Mouse (Mus musculus): ENCODE data around the gene Hoxb13. TPM values are rescaled to one million over a fixed set of nuclear protein-coding genes. Genes with fewer than 3 reads are reported as not detected.

Hoxb13 gene
- polyA plus RNA-seq, 1 experiment from 2014 or later: not detected

DNA sequence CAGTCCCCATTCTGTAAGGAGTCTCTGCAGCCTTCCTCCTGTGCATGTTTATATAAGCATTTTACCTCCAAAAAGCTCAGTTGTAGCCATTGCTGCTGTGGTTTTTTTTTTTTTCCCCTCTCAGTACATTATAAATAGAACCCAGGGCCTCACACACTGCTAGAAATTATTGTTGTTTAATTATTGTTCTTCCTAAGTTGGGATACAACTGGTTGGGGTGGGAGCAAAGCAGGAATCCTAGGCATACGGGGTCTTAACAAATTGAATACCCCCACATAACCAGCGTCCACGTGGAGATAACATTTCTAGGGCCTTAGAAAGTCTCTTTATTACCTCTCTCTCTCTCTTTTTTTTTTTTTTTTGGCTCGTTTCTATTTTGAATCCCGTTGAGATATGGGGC is 3.0 kb upstream of the Hoxb13 start:
- Histone ChIP-seq H3K9me3 (ENCODE audit: control insufficient read depth, low read length) (no peaks in the 10 kb centered on the region), H3K4me2 (ENCODE audit: low read length) (no peak overlapping the region), H3K4me3 (ENCODE audit: control insufficient read depth in 1 of 2, insufficient read depth in 1 of 2, low read depth in 1 of 2, low read length in 2 of 2) (no peak overlapping the region), H3K27ac (replicated peaks in 1 of 2; ENCODE audit: control insufficient read depth in 1 of 2, insufficient read depth in 1 of 2, low read depth in 2 of 2, low read length in 2 of 2) (no peak overlapping the region), H3K9ac (ENCODE audit: low read length) (no peak overlapping the region), H3K27me3 (ENCODE audit: control insufficient read depth, insufficient read depth, low read length) (peaks cover 99% of the 10 kb centered on the region), H3K36me3 (ENCODE audit: control insufficient read depth, insufficient read depth, low read length) (no peaks in the 10 kb centered on the region), H3K4me1 (ENCODE audit: control insufficient read depth in 2 of 2, insufficient read depth in 2 of 2, low read length in 2 of 2) (peaks cover 0 to 6% of the 10 kb centered on the region in 2 experiments; a peak in 1 of 4 replicates)
- 5% methylated on average over 5 of the region's 5 CpGs for WGBS
- ATAC-seq (ENCODE audit: insufficient number of reproducible peaks, insufficient read depth, low FRiP score, low read depth): no peak

DNA sequence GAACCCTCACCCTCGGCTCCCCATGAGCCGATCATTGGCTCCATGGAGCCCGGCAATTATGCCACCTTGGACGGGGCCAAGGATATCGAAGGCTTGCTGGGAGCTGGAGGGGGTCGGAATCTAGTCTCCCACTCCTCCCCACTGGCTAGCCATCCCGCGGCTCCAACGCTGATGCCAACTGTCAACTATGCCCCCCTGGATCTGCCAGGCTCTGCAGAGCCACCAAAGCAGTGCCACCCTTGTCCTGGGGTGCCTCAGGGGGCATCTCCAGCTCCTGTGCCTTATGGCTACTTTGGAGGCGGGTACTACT is 240 bp downstream of the Hoxb13 start:
- no peak for ATAC-seq (ENCODE audit: insufficient number of reproducible peaks, insufficient read depth, low FRiP score, low read depth)
- Histone ChIP-seq H3K9me3 (ENCODE audit: control insufficient read depth, low read length) (no peaks in the 10 kb centered on the region), H3K27me3 (ENCODE audit: control insufficient read depth, insufficient read depth, low read length) (peaks cover 99% of the 10 kb centered on the region), H3K4me2 (ENCODE audit: low read length) (peak overlapping the region; percentile 23), H3K9ac (ENCODE audit: low read length) (no peak overlapping the region), H3K27ac (replicated peaks in 1 of 2; ENCODE audit: control insufficient read depth in 1 of 2, insufficient read depth in 1 of 2, low read depth in 2 of 2, low read length in 2 of 2) (no peak overlapping the region), H3K4me3 (ENCODE audit: control insufficient read depth in 1 of 2, insufficient read depth in 1 of 2, low read depth in 1 of 2, low read length in 2 of 2) (peak overlapping the region in 1 of 2 experiments; percentile 9; a peak in 1 of 4 replicates), H3K4me1 (ENCODE audit: control insufficient read depth in 2 of 2, insufficient read depth in 2 of 2, low read length in 2 of 2) (peaks cover 0 to 6% of the 10 kb centered on the region in 2 experiments; a peak in 1 of 4 replicates), H3K36me3 (ENCODE audit: control insufficient read depth, insufficient read depth, low read length) (no peaks in the 10 kb centered on the region)
- 0% methylated on average over 10 of the region's 10 CpGs for WGBS

DNA sequence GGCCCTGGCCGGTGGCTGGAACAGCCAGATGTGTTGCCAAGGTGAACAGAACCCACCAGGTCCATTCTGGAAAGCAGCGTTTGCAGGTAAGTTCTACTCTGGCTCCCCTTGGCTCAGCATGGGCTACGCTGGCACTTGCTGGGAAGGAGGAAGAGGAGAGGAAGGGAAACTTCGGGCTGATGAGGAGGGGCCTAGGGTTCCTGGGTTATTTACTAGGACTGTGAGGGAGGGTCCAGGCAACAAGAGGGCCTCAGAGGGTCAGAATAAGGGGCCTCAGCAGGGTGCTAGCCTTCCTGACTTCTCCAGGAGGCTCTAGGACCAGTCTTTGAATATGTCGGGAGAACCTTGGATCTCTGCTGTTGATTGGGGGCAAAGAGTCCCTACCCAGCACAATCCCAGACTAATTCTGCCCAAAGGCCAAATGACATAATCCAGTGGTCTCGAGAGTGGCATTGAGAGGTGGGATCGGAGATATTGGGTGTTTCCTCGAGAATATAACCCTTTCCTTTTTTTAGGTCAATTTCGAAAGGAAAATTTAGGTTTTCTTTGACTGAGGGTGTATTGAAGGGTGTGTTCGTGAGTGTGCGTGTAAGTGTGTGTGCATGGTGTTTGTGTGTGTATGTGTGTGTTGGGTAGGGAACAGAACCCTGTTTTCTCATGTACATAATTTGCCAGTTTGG is 985 bp downstream of the Hoxb13 start:
- peaks cover 100% of the 10 kb centered on the region for H3K27me3 ChIP-seq (ENCODE audit: control insufficient read depth, insufficient read depth, low read length)
- H3K36me3 ChIP-seq (ENCODE audit: control insufficient read depth, insufficient read depth, low read length): no peaks in the 10 kb centered on the region
- H3K9me3 ChIP-seq (ENCODE audit: control insufficient read depth, low read length): no peaks in the 10 kb centered on the region
- no peak for ATAC-seq (ENCODE audit: insufficient number of reproducible peaks, insufficient read depth, low FRiP score, low read depth)
- no peak overlapping the region for H3K4me2 ChIP-seq (ENCODE audit: low read length)
- H3K27ac ChIP-seq (replicated peaks in 1 of 2; ENCODE audit: control insufficient read depth in 1 of 2, insufficient read depth in 1 of 2, low read depth in 2 of 2, low read length in 2 of 2): no peak overlapping the region
- H3K4me3 ChIP-seq (ENCODE audit: control insufficient read depth in 1 of 2, insufficient read depth in 1 of 2, low read depth in 1 of 2, low read length in 2 of 2): no peak overlapping the region
- no peak overlapping the region for H3K9ac ChIP-seq (ENCODE audit: low read length)
- 6% methylated on average over 11 of the region's 11 CpGs for WGBS
- H3K4me1 ChIP-seq (ENCODE audit: control insufficient read depth in 2 of 2, insufficient read depth in 2 of 2, low read length in 2 of 2): peaks cover 0 to 6% of the 10 kb centered on the region in 2 experiments; a peak in 1 of 4 replicates

DNA sequence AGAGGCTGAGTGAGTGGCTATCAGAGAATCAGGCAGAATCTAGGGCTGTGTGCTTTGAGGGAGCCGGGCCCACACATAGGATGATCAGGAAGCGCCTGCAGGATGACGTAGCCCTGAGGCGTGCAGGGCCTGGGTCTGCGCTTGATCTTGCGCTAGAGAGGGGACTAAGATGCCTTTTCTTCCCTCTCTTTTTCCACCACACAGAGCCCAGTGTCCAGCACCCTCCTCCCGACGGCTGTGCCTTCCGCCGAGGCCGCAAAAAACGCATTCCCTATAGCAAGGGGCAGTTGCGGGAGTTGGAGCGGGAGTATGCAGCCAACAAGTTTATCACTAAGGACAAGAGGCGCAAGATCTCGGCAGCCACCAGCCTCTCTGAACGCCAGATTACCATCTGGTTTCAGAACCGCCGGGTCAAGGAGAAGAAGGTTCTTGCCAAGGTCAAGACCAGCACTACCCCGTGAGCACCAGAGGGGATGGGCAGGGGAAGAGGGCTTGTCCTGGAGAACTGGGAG is 1.7 kb downstream of the Hoxb13 start:
- Histone ChIP-seq H3K27me3 (ENCODE audit: control insufficient read depth, insufficient read depth, low read length) (peaks cover 100% of the 10 kb centered on the region), H3K9ac (ENCODE audit: low read length) (no peak overlapping the region), H3K4me2 (ENCODE audit: low read length) (no peak overlapping the region), H3K27ac (replicated peaks in 1 of 2; ENCODE audit: control insufficient read depth in 1 of 2, insufficient read depth in 1 of 2, low read depth in 2 of 2, low read length in 2 of 2) (no peak overlapping the region), H3K36me3 (ENCODE audit: control insufficient read depth, insufficient read depth, low read length) (no peaks in the 10 kb centered on the region), H3K4me1 (ENCODE audit: control insufficient read depth in 2 of 2, insufficient read depth in 2 of 2, low read length in 2 of 2) (peaks cover 0 to 6% of the 10 kb centered on the region in 2 experiments; a peak in 1 of 4 replicates), H3K9me3 (ENCODE audit: control insufficient read depth, low read length) (no peaks in the 10 kb centered on the region), H3K4me3 (ENCODE audit: control insufficient read depth in 1 of 2, insufficient read depth in 1 of 2, low read depth in 1 of 2, low read length in 2 of 2) (no peak overlapping the region)
- ATAC-seq (ENCODE audit: insufficient number of reproducible peaks, insufficient read depth, low FRiP score, low read depth): no peak
- 1% methylated on average over 20 of the region's 20 CpGs for WGBS

DNA sequence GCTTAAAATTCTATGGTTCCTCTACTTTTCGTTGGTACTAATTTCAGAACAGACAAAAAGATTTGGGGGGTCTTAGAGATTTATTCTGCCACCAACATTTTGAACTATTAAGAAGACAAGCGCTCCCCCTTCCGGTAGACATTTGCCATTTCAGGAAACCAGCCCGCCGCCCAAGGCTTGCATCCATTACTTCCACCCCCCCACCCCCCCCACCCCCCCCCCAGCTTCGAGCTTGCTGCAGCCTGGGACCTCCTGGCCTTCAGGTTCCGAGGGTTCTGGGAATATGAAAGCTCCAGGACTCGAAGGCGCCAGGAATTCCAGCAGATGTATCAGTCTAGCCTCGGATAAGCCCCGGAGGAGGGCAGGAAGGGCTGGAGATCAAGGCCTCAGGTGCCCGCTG is 4.5 kb downstream of the Hoxb13 start:
- no peaks in the 10 kb centered on the region for H3K9me3 ChIP-seq (ENCODE audit: control insufficient read depth, low read length)
- 1% methylated on average over 12 of the region's 12 CpGs for WGBS
- H3K9ac ChIP-seq (ENCODE audit: low read length): no peak overlapping the region
- H3K36me3 ChIP-seq (ENCODE audit: control insufficient read depth, insufficient read depth, low read length): no peaks in the 10 kb centered on the region
- no peak overlapping the region for H3K27ac ChIP-seq (replicated peaks in 1 of 2; ENCODE audit: control insufficient read depth in 1 of 2, insufficient read depth in 1 of 2, low read depth in 2 of 2, low read length in 2 of 2)
- H3K4me3 ChIP-seq (ENCODE audit: control insufficient read depth in 1 of 2, insufficient read depth in 1 of 2, low read depth in 1 of 2, low read length in 2 of 2): no peak overlapping the region
- H3K4me1 ChIP-seq (ENCODE audit: control insufficient read depth in 2 of 2, insufficient read depth in 2 of 2, low read length in 2 of 2): peaks cover 0 to 6% of the 10 kb centered on the region in 2 experiments; a peak in 1 of 4 replicates
- H3K27me3 ChIP-seq (ENCODE audit: control insufficient read depth, insufficient read depth, low read length): peaks cover 99% of the 10 kb centered on the region
- ATAC-seq (ENCODE audit: insufficient number of reproducible peaks, insufficient read depth, low FRiP score, low read depth): no peak
- no peak overlapping the region for H3K4me2 ChIP-seq (ENCODE audit: low read length)

DNA sequence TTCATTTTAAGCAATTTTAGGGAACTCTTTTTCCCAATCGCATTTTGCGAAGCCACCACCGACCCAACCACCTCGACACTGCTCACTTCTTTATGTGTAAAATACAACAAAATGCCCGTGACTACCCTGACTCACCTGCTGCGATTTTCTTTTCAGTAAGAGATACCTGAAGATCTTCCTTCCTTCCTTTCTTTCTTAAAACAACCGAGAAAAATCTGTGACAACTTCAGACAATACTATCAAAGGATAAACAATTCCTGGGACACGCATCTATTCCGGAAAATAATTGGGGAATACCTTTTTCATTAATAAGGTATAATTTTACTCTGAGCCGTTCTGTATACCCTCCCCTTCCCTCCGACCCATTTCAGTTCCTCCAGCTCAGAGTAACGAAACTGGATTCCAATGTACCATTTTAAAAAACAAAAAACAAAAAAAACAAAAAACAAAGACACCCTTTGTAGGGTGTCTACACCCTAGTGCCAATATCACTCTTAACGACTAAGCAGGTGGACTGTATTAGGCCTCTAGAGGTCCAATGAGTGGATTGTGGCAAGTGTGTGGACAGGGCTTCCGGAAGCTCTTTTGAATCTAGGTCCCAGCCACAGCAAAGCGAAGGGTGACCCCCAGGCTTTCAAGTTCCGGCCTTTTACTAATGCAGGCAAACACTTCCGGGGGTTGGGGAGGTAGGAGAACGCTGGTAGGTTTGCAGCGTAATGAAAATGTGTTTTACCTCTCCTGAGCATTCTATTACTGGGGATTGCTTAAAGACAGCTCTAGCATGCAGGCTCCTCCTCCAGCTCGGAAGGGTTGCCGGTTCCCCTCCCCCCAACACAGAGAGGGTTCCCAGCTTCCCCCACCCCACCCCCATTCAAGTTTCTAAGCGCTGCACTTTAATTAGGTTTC is 5.3 kb downstream of the Hoxb13 start:
- ATAC-seq (ENCODE audit: insufficient number of reproducible peaks, insufficient read depth, low FRiP score, low read depth): no peak
- Histone ChIP-seq H3K4me1 (ENCODE audit: control insufficient read depth in 2 of 2, insufficient read depth in 2 of 2, low read length in 2 of 2) (peaks cover 0 to under 1% of the 10 kb centered on the region in 2 experiments; a peak in 1 of 4 replicates), H3K36me3 (ENCODE audit: control insufficient read depth, insufficient read depth, low read length) (no peaks in the 10 kb centered on the region), H3K4me3 (ENCODE audit: control insufficient read depth in 1 of 2, insufficient read depth in 1 of 2, low read depth in 1 of 2, low read length in 2 of 2) (no peak overlapping the region), H3K27ac (replicated peaks in 1 of 2; ENCODE audit: control insufficient read depth in 1 of 2, insufficient read depth in 1 of 2, low read depth in 2 of 2, low read length in 2 of 2) (no peak overlapping the region), H3K4me2 (ENCODE audit: low read length) (no peak overlapping the region), H3K9ac (ENCODE audit: low read length) (no peak overlapping the region), H3K9me3 (ENCODE audit: control insufficient read depth, low read length) (no peaks in the 10 kb centered on the region), H3K27me3 (ENCODE audit: control insufficient read depth, insufficient read depth, low read length) (peaks cover 99% of the 10 kb centered on the region)
- 3% methylated on average over 22 of the region's 22 CpGs for WGBS

DNA sequence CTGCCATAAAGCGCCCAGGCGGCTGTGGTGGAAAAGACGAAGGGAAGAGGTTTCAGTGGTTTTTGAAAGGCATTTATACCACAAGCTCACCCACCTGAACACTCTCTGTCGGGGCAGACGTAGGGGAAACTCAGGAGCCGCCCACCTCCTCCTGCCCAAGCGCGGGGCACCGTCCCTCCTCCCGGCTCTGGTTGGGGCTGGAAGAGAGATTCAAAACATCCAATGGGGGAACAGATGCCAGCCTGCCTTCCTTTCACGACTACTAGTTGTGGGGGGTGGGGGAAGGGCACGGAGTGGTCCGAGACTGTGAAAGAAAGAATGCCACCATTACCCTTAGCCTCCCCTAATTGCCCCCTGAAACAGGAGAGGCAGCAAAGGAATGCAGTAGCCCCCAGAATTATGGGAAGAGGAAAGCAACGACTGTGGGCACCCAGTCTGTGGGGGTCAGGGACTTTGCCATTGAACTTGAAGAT is 6.1 kb downstream of the Hoxb13 start:
- Histone ChIP-seq H3K9me3 (ENCODE audit: control insufficient read depth, low read length) (no peaks in the 10 kb centered on the region), H3K36me3 (ENCODE audit: control insufficient read depth, insufficient read depth, low read length) (no peaks in the 10 kb centered on the region), H3K4me3 (ENCODE audit: control insufficient read depth in 1 of 2, insufficient read depth in 1 of 2, low read depth in 1 of 2, low read length in 2 of 2) (no peak overlapping the region), H3K4me1 (ENCODE audit: control insufficient read depth in 2 of 2, insufficient read depth in 2 of 2, low read length in 2 of 2) (no peaks in the 10 kb centered on the region; a peak in 1 of 4 replicates), H3K9ac (ENCODE audit: low read length) (no peak overlapping the region), H3K27me3 (ENCODE audit: control insufficient read depth, insufficient read depth, low read length) (peaks cover 99% of the 10 kb centered on the region), H3K27ac (replicated peaks in 1 of 2; ENCODE audit: control insufficient read depth in 1 of 2, insufficient read depth in 1 of 2, low read depth in 2 of 2, low read length in 2 of 2) (no peak overlapping the region), H3K4me2 (ENCODE audit: low read length) (no peak overlapping the region)
- no peak for ATAC-seq (ENCODE audit: insufficient number of reproducible peaks, insufficient read depth, low FRiP score, low read depth)
- under 1% methylated on average over 14 of the region's 14 CpGs for WGBS

Data from heart, embryonic 14.5 days (tissue).